Mouse (Mus musculus): ENCODE results near the gene Cacna2d2. TPM values are rescaled to one million over a fixed set of nuclear protein-coding genes. Genes with fewer than 3 reads are reported as not detected.
"Not testable (repeated sequence)": the region's sequence is repeated elsewhere in the genome, so short reads cannot be mapped to it uniquely, and the experiment has no call there.

Gene Cacna2d2
- polyA plus RNA-seq, 1 experiment from 2014 or later = 0.77 TPM

GRCm38 (mm10) chr9:107570845-107571244 is 171.4 kb downstream of the Cacna2d2 start:
- Histone ChIP-seq H3K9me3 (ENCODE audit: control insufficient read depth, low read length) (no peaks in the 10 kb centered on the region), H3K9ac (ENCODE audit: low read depth, low read length) (peak overlapping the region; percentile 85), H3K27ac (ENCODE audit: low read length) (peak overlapping the region; percentile 53), H3K27me3 (replicated peaks; ENCODE audit: control insufficient read depth, insufficient read depth, low read length) (no peaks in the 10 kb centered on the region), H3K4me3 (ENCODE audit: low read length) (peak overlapping the region; percentile 78), H3K4me2 (ENCODE audit: low read depth, low read length) (peak overlapping the region; percentile 74), H3K36me3 (ENCODE audit: control insufficient read depth, insufficient read depth, low read length) (peaks cover 3% of the 10 kb centered on the region; the same call in 1 of the 2 replicates), H3K4me1 (ENCODE audit: control insufficient read depth, insufficient read depth, low read length) (peaks cover 46% of the 10 kb centered on the region)
- no peak for ATAC-seq
- 65% methylated on average over 21 of the region's 21 CpGs for WGBS

GRCm38 (mm10) chr9:107571534-107572326 is 172.3 kb downstream of the Cacna2d2 start:
- Histone ChIP-seq H3K27me3 (replicated peaks; ENCODE audit: control insufficient read depth, insufficient read depth, low read length) (no peaks in the 10 kb centered on the region), H3K4me2 (ENCODE audit: low read depth, low read length) (peak overlapping the region; percentile 74), H3K27ac (ENCODE audit: low read length) (peak overlapping the region; percentile 52; the same call in 1 of the 2 replicates), H3K4me3 (ENCODE audit: low read length) (peak overlapping the region; percentile 78; the same call in 1 of the 2 replicates), H3K36me3 (ENCODE audit: control insufficient read depth, insufficient read depth, low read length) (peaks cover 3% of the 10 kb centered on the region; the same call in 1 of the 2 replicates), H3K4me1 (ENCODE audit: control insufficient read depth, insufficient read depth, low read length) (peaks cover 47% of the 10 kb centered on the region), H3K9ac (ENCODE audit: low read depth, low read length) (no peak overlapping the region), H3K9me3 (ENCODE audit: control insufficient read depth, low read length) (no peaks in the 10 kb centered on the region)
- WGBS = 79% methylated on average over 22 of the region's 22 CpGs
- ATAC-seq = no peak

GRCm38 (mm10) chr9:107572327-107572662 is 172.9 kb downstream of the Cacna2d2 start:
- ATAC-seq = no peak
- Histone ChIP-seq H3K27ac (ENCODE audit: low read length) (no peak overlapping the region), H3K9me3 (ENCODE audit: control insufficient read depth, low read length) (no peaks in the 10 kb centered on the region), H3K4me1 (ENCODE audit: control insufficient read depth, insufficient read depth, low read length) (peaks cover 45% of the 10 kb centered on the region), H3K4me3 (ENCODE audit: low read length) (no peak overlapping the region), H3K36me3 (ENCODE audit: control insufficient read depth, insufficient read depth, low read length) (peaks cover 3% of the 10 kb centered on the region; the same call in 1 of the 2 replicates), H3K9ac (ENCODE audit: low read depth, low read length) (no peak overlapping the region), H3K4me2 (ENCODE audit: low read depth, low read length) (no peak overlapping the region), H3K27me3 (replicated peaks; ENCODE audit: control insufficient read depth, insufficient read depth, low read length) (no peaks in the 10 kb centered on the region)
- WGBS = 89% methylated on average over 2 of the region's 2 CpGs

- not testable (repeated sequence) for ATAC-seq; H3K27ac ChIP-seq (ENCODE audit: low read length); H3K36me3 ChIP-seq (ENCODE audit: control insufficient read depth, insufficient read depth, low read length); H3K9me3 ChIP-seq (ENCODE audit: control insufficient read depth, low read length); H3K27me3 ChIP-seq (replicated peaks; ENCODE audit: control insufficient read depth, insufficient read depth, low read length); H3K4me3 ChIP-seq (ENCODE audit: low read length); H3K4me2 ChIP-seq (ENCODE audit: low read depth, low read length); H3K9ac ChIP-seq (ENCODE audit: low read depth, low read length)
- H3K4me1 ChIP-seq (ENCODE audit: control insufficient read depth, insufficient read depth, low read length) = peaks cover 40% of the 10 kb centered on the region
- WGBS = 81% methylated on average over 6 of the region's 6 CpGs
Measured at GRCm38 (mm10) chr9:107573774-107574173, 174.4 kb downstream of the Cacna2d2 start.

GRCm38 (mm10) chr9:107575579-107576356 is 176.4 kb downstream of the Cacna2d2 start:
- WGBS = 59% methylated on average over 14 of the region's 14 CpGs
- Histone ChIP-seq H3K27ac (ENCODE audit: low read length) (peak overlapping the region; percentile 74), H3K27me3 (replicated peaks; ENCODE audit: control insufficient read depth, insufficient read depth, low read length) (no peaks in the 10 kb centered on the region), H3K36me3 (ENCODE audit: control insufficient read depth, insufficient read depth, low read length) (peaks cover 3% of the 10 kb centered on the region; the same call in 1 of the 2 replicates), H3K4me3 (ENCODE audit: low read length) (no peak overlapping the region), H3K4me1 (ENCODE audit: control insufficient read depth, insufficient read depth, low read length) (peaks cover 38% of the 10 kb centered on the region), H3K9ac (ENCODE audit: low read depth, low read length) (peak overlapping the region; percentile 64; the same call in 1 of the 2 replicates), H3K9me3 (ENCODE audit: control insufficient read depth, low read length) (no peaks in the 10 kb centered on the region), H3K4me2 (ENCODE audit: low read depth, low read length) (peak overlapping the region; percentile 6; the same call in 1 of the 2 replicates)
- peak; percentile 71 for ATAC-seq

- H3K9me3 ChIP-seq (ENCODE audit: control insufficient read depth, low read length) = no peaks in the 10 kb centered on the region
- 18% methylated on average over 16 of the region's 16 CpGs for WGBS
- ATAC-seq = peak; percentile 70
- H3K4me2 ChIP-seq (ENCODE audit: low read depth, low read length) = peak within 1 kb of the TSS; percentile 64
- peak within 1 kb of the TSS; percentile 43 for H3K4me3 ChIP-seq (ENCODE audit: low read length)
- H3K27ac ChIP-seq (ENCODE audit: low read length) = peak within 1 kb of the TSS; percentile 74
- H3K36me3 ChIP-seq (ENCODE audit: control insufficient read depth, insufficient read depth, low read length) = peaks cover 3% of the 10 kb centered on the region; the same call in 1 of the 2 replicates
- no peaks in the 10 kb centered on the region for H3K27me3 ChIP-seq (replicated peaks; ENCODE audit: control insufficient read depth, insufficient read depth, low read length)
- H3K4me1 ChIP-seq (ENCODE audit: control insufficient read depth, insufficient read depth, low read length) = peaks cover 35% of the 10 kb centered on the region
- peak within 1 kb of the TSS; percentile 64 for H3K9ac ChIP-seq (ENCODE audit: low read depth, low read length)
Measured at GRCm38 (mm10) chr9:107576357-107577107, 177.1 kb downstream of the Cacna2d2 start, which contains the start of gene Hyal1. Gene Hyal1, plus strand, starts transcription at chr9:107576927.

- Histone ChIP-seq H3K27me3 (replicated peaks; ENCODE audit: control insufficient read depth, insufficient read depth, low read length) (no peaks in the 10 kb centered on the region), H3K4me3 (ENCODE audit: low read length) (no peak overlapping the region), H3K9ac (ENCODE audit: low read depth, low read length) (no peak overlapping the region), H3K9me3 (ENCODE audit: control insufficient read depth, low read length) (no peaks in the 10 kb centered on the region), H3K27ac (ENCODE audit: low read length) (no peak overlapping the region), H3K4me2 (ENCODE audit: low read depth, low read length) (no peak overlapping the region), H3K4me1 (ENCODE audit: control insufficient read depth, insufficient read depth, low read length) (peaks cover 34% of the 10 kb centered on the region), H3K36me3 (ENCODE audit: control insufficient read depth, insufficient read depth, low read length) (no peaks in the 10 kb centered on the region; the same call in 1 of the 2 replicates)
- no peak for ATAC-seq
- 90% methylated on average over 10 of the region's 10 CpGs for WGBS
Measured at GRCm38 (mm10) chr9:107577871-107578270, 178.5 kb downstream of the Cacna2d2 start.

GRCm38 (mm10) chr9:107578587-107578986 is 179.2 kb downstream of the Cacna2d2 start, which contains the start of gene Naa80:
Gene Naa80, plus strand, starts transcription at chr9:107578887.
- H3K4me2 ChIP-seq (ENCODE audit: low read depth, low read length) = no peak within 1 kb of the TSS
- whole genome bisulfite sequencing = 73% methylated on average over 3 of the region's 3 CpGs
- no peaks in the 10 kb centered on the region for H3K27me3 ChIP-seq (replicated peaks; ENCODE audit: control insufficient read depth, insufficient read depth, low read length)
- H3K9me3 ChIP-seq (ENCODE audit: control insufficient read depth, low read length) = no peaks in the 10 kb centered on the region
- no peak for ATAC-seq
- no peak within 1 kb of the TSS for H3K9ac ChIP-seq (ENCODE audit: low read depth, low read length)
- H3K36me3 ChIP-seq (ENCODE audit: control insufficient read depth, insufficient read depth, low read length) = no peaks in the 10 kb centered on the region; the same call in 1 of the 2 replicates
- peaks cover 34% of the 10 kb centered on the region for H3K4me1 ChIP-seq (ENCODE audit: control insufficient read depth, insufficient read depth, low read length)
- H3K4me3 ChIP-seq (ENCODE audit: low read length) = no peak within 1 kb of the TSS
- H3K27ac ChIP-seq (ENCODE audit: low read length) = peak within 1 kb of the TSS; percentile 42; the same call in 1 of the 2 replicates

All from intestine, embryonic 16.5 days (tissue).